21 mouse cellular contexts compared by ENCODE assay signal in the genomic region with DNA sequence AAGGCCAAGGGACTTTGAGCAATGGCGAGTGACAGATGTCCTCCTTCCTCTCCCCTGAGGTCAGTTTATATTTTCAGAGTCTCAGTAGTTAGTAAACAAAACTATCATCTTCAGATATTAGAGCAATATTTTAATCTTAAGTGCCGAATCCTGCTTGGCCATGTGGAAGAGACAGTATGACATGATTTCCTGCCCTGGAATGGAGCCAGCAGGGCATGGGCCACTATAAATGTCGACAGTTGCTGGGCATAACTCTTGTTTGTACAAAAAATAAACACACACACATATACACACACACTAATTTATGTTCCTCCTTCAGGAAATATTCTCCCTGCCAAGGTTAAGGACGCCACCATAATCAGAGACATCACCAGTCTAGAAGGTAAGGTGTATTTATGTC.
DNase-seq lines count a peak whose midpoint lies in the region; ATAC-seq and TF ChIP-seq lines count a peak whose summit lies in the region.
"Had no signal": no experiment of that assay in that cellular context is flagged by ENCODE, and none has a peak within 500 bp of the region (broad histone marks: within the 10 kb centered on the region; RNA-seq: fewer than 3 reads in every experiment).

No protein-coding gene starts in this region.

- peak; percentile 22 for DNase-seq in liver, adult 2 months (ENCODE audit: extremely low read depth, low read depth, low spot score)
- no peak for DNase-seq in liver, postnatal 0 days
- peak; percentile 72 for DNase-seq in lung, embryonic 14.5 days
- peak; percentile 58 for DNase-seq in lung, postnatal 14 days
- DNase-seq in right cerebral cortex, adult 2 months (ENCODE audit: low spot score in 2 of 2), result no peak
- no peak for DNase-seq in layer of hippocampus, postnatal 14 days (ENCODE audit: low spot score in 2 of 2)
- no peak for DNase-seq in layer of hippocampus, adult 18-20 months (ENCODE audit: low spot score in 2 of 2)
- DNase-seq: adrenal gland, postnatal 10 days; cerebellum, adult 11-12 months; cerebellum, adult 9-10 months; cerebellum, postnatal 36 days; forebrain, postnatal 0 days; gastrocnemius, adult 2 months; gastrocnemius, postnatal 36 days; heart, adult 11 months; heart, postnatal 10 days; heart, postnatal 4 days had no signal

- 53% methylated on average over 4 of the region's 4 CpGs for WGBS in liver, adult 2 months
- WGBS in liver, postnatal 0 days (ENCODE audit: insufficient replicate concordance), result 55% methylated on average over 4 of the region's 4 CpGs
- 35% methylated on average over 4 of the region's 4 CpGs for WGBS in lung, embryonic 14.5 days

- no peak overlapping the region for H3K4me2 ChIP-seq in liver, postnatal 0 days (ENCODE audit: low read depth, low read length)
- no peak overlapping the region for H3K4me2 ChIP-seq in lung, embryonic 14.5 days
- H3K4me2 ChIP-seq: embryonic facial prominence, embryonic 13.5 days; forebrain, embryonic 12.5 days; hindbrain, embryonic 12.5 days had no signal

- H3K79me2 ChIP-seq in liver, adult 2 months (ENCODE audit: control insufficient read depth, insufficient read depth, low read length), result no peaks in the 10 kb centered on the region

- H3K9me3 ChIP-seq in liver, postnatal 0 days (ENCODE audit: low read length), result no peaks in the 10 kb centered on the region
- no peaks in the 10 kb centered on the region; the same call in 1 of the 2 replicates for H3K9me3 ChIP-seq in lung, embryonic 14.5 days (ENCODE audit: low read depth, low read length)
- H3K9me3 ChIP-seq: embryonic facial prominence, embryonic 13.5 days; forebrain, embryonic 12.5 days; hindbrain, embryonic 12.5 days had no signal

- ATAC-seq in liver, postnatal 0 days, result no peak
- ATAC-seq in lung, embryonic 14.5 days (ENCODE audit: insufficient read depth), result peak; percentile 44; the same call in 1 of the 2 replicates
- ATAC-seq: forebrain, postnatal 0 days; hindbrain, embryonic 16.5 days had no signal

- no peak for TF ChIP-seq CTCF in liver, adult 2 months (IDR thresholded peaks at IDR 0.05; ENCODE audit: low read depth, low read length)
- TF ChIP-seq CTCF in liver, postnatal 0 days (IDR thresholded peaks at IDR 0.05; ENCODE audit: low read depth), result no peak
- no peak for TF ChIP-seq CTCF in lung, embryonic 14.5 days (IDR thresholded peaks at IDR 0.05; ENCODE audit: low read depth)

- H3K4me1 ChIP-seq in liver, adult 2 months (ENCODE audit: control insufficient read depth, insufficient read depth, low read length), result peaks cover 4% of the 10 kb centered on the region
- H3K4me1 ChIP-seq in liver, postnatal 0 days (ENCODE audit: insufficient read depth), result no peaks in the 10 kb centered on the region
- no peaks in the 10 kb centered on the region for H3K4me1 ChIP-seq in lung, embryonic 14.5 days (ENCODE audit: insufficient read depth)
- H3K4me1 ChIP-seq: embryonic facial prominence, embryonic 13.5 days; forebrain, embryonic 12.5 days; hindbrain, embryonic 12.5 days had no signal

- no peak overlapping the region for H3K9ac ChIP-seq in liver, adult 2 months (ENCODE audit: low read depth, low read length)
- no peak overlapping the region for H3K9ac ChIP-seq in liver, postnatal 0 days (replicated peaks)
- H3K9ac ChIP-seq in lung, embryonic 14.5 days, result no peak overlapping the region
- H3K9ac ChIP-seq: embryonic facial prominence, embryonic 13.5 days; forebrain, embryonic 12.5 days; forebrain, postnatal 0 days; hindbrain, embryonic 12.5 days had no signal

- H3K27ac ChIP-seq in liver, adult 2 months (replicated peaks; ENCODE audit: insufficient read depth, low read depth, low read length), result no peak overlapping the region
- no peak overlapping the region for H3K27ac ChIP-seq in liver, postnatal 0 days (ENCODE audit: low read depth)
- no peak overlapping the region for H3K27ac ChIP-seq in lung, embryonic 14.5 days (ENCODE audit: low read depth)
- H3K27ac ChIP-seq: embryonic facial prominence, embryonic 13.5 days; forebrain, embryonic 12.5 days; gastrocnemius, adult 2 months; hindbrain, embryonic 12.5 days had no signal

- TF ChIP-seq POLR2A in liver, adult 2 months (IDR thresholded peaks at IDR 0.05; ENCODE audit: extremely low read depth, insufficient read depth, low read length), result no peak

- no peak for TF ChIP-seq EP300 in liver, postnatal 0 days (IDR thresholded peaks at IDR 0.05; ENCODE audit: low read depth)

- H3K4me3 ChIP-seq in liver, adult 2 months (ENCODE audit: insufficient read depth, low read depth, low read length), result no peak overlapping the region
- no peak overlapping the region for H3K4me3 ChIP-seq in liver, postnatal 0 days (ENCODE audit: low read depth, low read length)
- no peak overlapping the region for H3K4me3 ChIP-seq in lung, embryonic 14.5 days (ENCODE audit: low read depth, low read length)
- H3K4me3 ChIP-seq: embryonic facial prominence, embryonic 13.5 days; forebrain, embryonic 12.5 days; gastrocnemius, adult 2 months; hindbrain, embryonic 12.5 days had no signal

- no peaks in the 10 kb centered on the region for H3K36me3 ChIP-seq in liver, adult 2 months (ENCODE audit: control insufficient read depth, insufficient read depth, low read length)
- H3K36me3 ChIP-seq in liver, postnatal 0 days (replicated peaks; ENCODE audit: insufficient read depth, low read length), result no peaks in the 10 kb centered on the region
- H3K36me3 ChIP-seq in lung, embryonic 14.5 days (ENCODE audit: insufficient read depth), result no peaks in the 10 kb centered on the region
- H3K36me3 ChIP-seq: embryonic facial prominence, embryonic 13.5 days; forebrain, embryonic 12.5 days; hindbrain, embryonic 12.5 days had no signal

- H3K27me3 ChIP-seq in liver, adult 2 months (ENCODE audit: control insufficient read depth, insufficient read depth, low read length), result no peaks in the 10 kb centered on the region
- no peaks in the 10 kb centered on the region for H3K27me3 ChIP-seq in liver, postnatal 0 days (ENCODE audit: insufficient read depth, low read length)
- no peaks in the 10 kb centered on the region for H3K27me3 ChIP-seq in lung, embryonic 14.5 days (ENCODE audit: insufficient read depth, low read length)
- H3K27me3 ChIP-seq: embryonic facial prominence, embryonic 13.5 days; forebrain, embryonic 12.5 days; hindbrain, embryonic 12.5 days had no signal

Comparison
In these comparisons a context has a peak if more than half of its experiments do, and no peak if none do; other contexts are left out.
1. DNase-seq: peak in liver, adult 2 months (single experiment), lung, embryonic 14.5 days (single experiment) and lung, postnatal 14 days (single experiment); none in liver, postnatal 0 days (single experiment), right cerebral cortex, adult 2 months (0 of 2), layer of hippocampus, postnatal 14 days (0 of 2) and layer of hippocampus, adult 18-20 months (0 of 2).